In the genomic region with DNA sequence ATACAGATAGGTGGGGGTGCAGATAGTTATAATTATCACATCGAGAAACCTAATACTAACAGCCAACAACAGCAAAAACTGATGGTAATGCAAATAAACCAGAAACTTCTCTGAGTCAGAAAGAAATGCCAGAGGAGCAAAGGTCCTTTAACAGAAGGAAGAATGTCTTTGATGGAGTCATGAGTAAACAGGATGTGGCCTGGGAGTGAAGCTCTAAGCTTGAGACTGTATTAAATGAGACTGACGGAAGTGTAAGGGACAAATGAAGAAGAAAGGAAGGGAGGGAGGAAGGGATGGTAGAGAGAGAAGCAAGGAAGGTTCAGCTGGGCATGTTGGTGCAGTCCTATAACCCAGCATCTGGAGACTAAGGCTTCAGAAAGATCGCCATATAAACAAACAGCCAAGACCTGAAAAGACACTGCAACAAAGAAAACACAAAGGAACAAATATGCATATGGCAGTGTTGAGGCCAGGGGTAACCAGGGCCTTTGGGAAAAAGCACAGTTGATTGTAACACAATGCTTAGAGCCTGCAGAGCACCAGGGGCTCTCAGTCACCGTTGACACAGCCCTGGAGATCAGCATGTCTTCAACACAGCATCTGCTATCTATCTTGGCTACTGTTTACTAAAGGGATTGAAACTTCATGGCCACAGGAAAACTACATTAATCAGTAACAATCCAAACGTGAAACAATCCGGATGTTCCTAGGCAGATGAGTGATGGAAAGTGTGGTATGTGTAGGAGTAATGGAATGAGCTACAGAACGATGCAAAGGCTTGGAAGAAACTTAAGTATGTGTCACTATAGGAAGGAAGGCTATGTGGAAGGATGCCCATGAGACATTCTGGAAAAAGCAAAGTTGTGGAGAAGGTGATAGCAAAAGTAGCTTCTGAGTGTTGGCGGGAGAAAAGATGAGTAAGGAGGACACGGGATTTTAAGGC, we compare ENCODE assay signal across 15 mouse cellular contexts.
DNase-seq lines count a peak whose midpoint lies in the region; ATAC-seq and TF ChIP-seq lines count a peak whose summit lies in the region.
"Had no signal": no experiment of that assay in that cellular context is flagged by ENCODE, and none has a peak within 500 bp of the region (broad histone marks: within the 10 kb centered on the region; RNA-seq: fewer than 3 reads in every experiment).

No protein-coding gene starts in this region.

- H3K4me1 ChIP-seq in intestine, embryonic 14.5 days (replicated peaks; ENCODE audit: control insufficient read depth, insufficient read depth, low read length): peaks cover 14% of the 10 kb centered on the region
- H3K4me1 ChIP-seq in intestine, postnatal 0 days (replicated peaks; ENCODE audit: control insufficient read depth, insufficient read depth, low read length): no peaks in the 10 kb centered on the region
- peaks cover 9% of the 10 kb centered on the region; the same call in 1 of the 2 replicates for H3K4me1 ChIP-seq in lung, embryonic 16.5 days (replicated peaks; ENCODE audit: control insufficient read depth, insufficient read depth, low read length)
- H3K4me1 ChIP-seq: embryonic facial prominence, embryonic 15.5 days had no signal

- H3K27me3 ChIP-seq in intestine, embryonic 14.5 days (replicated peaks; ENCODE audit: control insufficient read depth, insufficient read depth, low read length): no peaks in the 10 kb centered on the region
- no peaks in the 10 kb centered on the region for H3K27me3 ChIP-seq in intestine, postnatal 0 days (replicated peaks; ENCODE audit: control insufficient read depth, insufficient read depth, low read length)
- no peaks in the 10 kb centered on the region for H3K27me3 ChIP-seq in lung, embryonic 16.5 days (ENCODE audit: control insufficient read depth, insufficient read depth, low read depth, low read length)
- H3K27me3 ChIP-seq: embryonic facial prominence, embryonic 15.5 days had no signal

- no peak overlapping the region for H3K9ac ChIP-seq in intestine, embryonic 14.5 days (ENCODE audit: low read length)
- H3K9ac ChIP-seq in intestine, postnatal 0 days (ENCODE audit: low read depth, low read length): no peak overlapping the region
- H3K9ac ChIP-seq in lung, embryonic 16.5 days (ENCODE audit: low read length): no peak overlapping the region
- H3K9ac ChIP-seq: embryonic facial prominence, embryonic 15.5 days had no signal

- no peak for DNase-seq in intestine, embryonic 14.5 days (ENCODE audit: low spot score)
- DNase-seq in lung, postnatal 14 days: no peak
- peak; percentile 38 for DNase-seq in yolk sac, embryonic 10.5 days (ENCODE audit: low spot score)
- DNase-seq in gastrocnemius, adult 8-10 months (ENCODE audit: low spot score in 2 of 2): no peak
- DNase-seq in adrenal gland, adult 2 months: no peak
- DNase-seq: adrenal gland, postnatal 14 days; cerebellum, postnatal 14 days; heart, postnatal 4 days; thymus, postnatal 25 days had no signal

- H3K27ac ChIP-seq in intestine, embryonic 14.5 days (ENCODE audit: low read depth): peak overlapping the region; percentile 22
- no peak overlapping the region for H3K27ac ChIP-seq in intestine, postnatal 0 days (ENCODE audit: low read depth, low read length)
- peak overlapping the region; percentile 90 for H3K27ac ChIP-seq in lung, embryonic 16.5 days (ENCODE audit: low read length)
- H3K27ac ChIP-seq: embryonic facial prominence, embryonic 15.5 days; left cerebral cortex, adult 2 months had no signal

- WGBS in intestine, embryonic 14.5 days: 45% methylated on average over 9 of the region's 9 CpGs
- 41% methylated on average over 9 of the region's 9 CpGs for WGBS in intestine, postnatal 0 days
- WGBS in lung, embryonic 16.5 days: 30% methylated on average over 9 of the region's 9 CpGs

- ATAC-seq in intestine, embryonic 14.5 days (replicated peaks; ENCODE audit: low FRiP score, low TSS enrichment, low read depth): no peak
- ATAC-seq in intestine, postnatal 0 days: no peak
- peak; percentile 77 for ATAC-seq in lung, embryonic 16.5 days (ENCODE audit: low read depth)
- ATAC-seq in inflammation-experienced regulatory T-cells, adult 6 months: peak; percentile 41
- ATAC-seq: CD4-positive, CD25-positive, alpha-beta regulatory T cell, adult 4 months had no signal

- no peaks in the 10 kb centered on the region for H3K36me3 ChIP-seq in intestine, embryonic 14.5 days (ENCODE audit: control insufficient read depth, insufficient read depth, low read length)
- no peaks in the 10 kb centered on the region for H3K36me3 ChIP-seq in intestine, postnatal 0 days (ENCODE audit: control insufficient read depth, insufficient read depth)
- no peaks in the 10 kb centered on the region for H3K36me3 ChIP-seq in lung, embryonic 16.5 days (ENCODE audit: control insufficient read depth, insufficient read depth, low read length)
- H3K36me3 ChIP-seq: embryonic facial prominence, embryonic 15.5 days had no signal

- no peaks in the 10 kb centered on the region for H3K9me3 ChIP-seq in intestine, embryonic 14.5 days (ENCODE audit: control insufficient read depth, low read length)
- H3K9me3 ChIP-seq in intestine, postnatal 0 days (ENCODE audit: control insufficient read depth): no peaks in the 10 kb centered on the region
- H3K9me3 ChIP-seq in lung, embryonic 16.5 days (ENCODE audit: control insufficient read depth, low read length): no peaks in the 10 kb centered on the region
- H3K9me3 ChIP-seq: embryonic facial prominence, embryonic 15.5 days had no signal

- TF ChIP-seq CTCF in intestine, postnatal 0 days (IDR thresholded peaks at IDR 0.05; ENCODE audit: low read depth): no peak

- H3K4me3 ChIP-seq in intestine, embryonic 14.5 days (ENCODE audit: low read depth, low read length): no peak overlapping the region
- H3K4me3 ChIP-seq in intestine, postnatal 0 days (ENCODE audit: low read depth, low read length): no peak overlapping the region
- H3K4me3 ChIP-seq in lung, embryonic 16.5 days (ENCODE audit: low read length): no peak overlapping the region
- H3K4me3 ChIP-seq: embryonic facial prominence, embryonic 15.5 days; left cerebral cortex, adult 2 months had no signal

- H3K4me2 ChIP-seq in intestine, embryonic 14.5 days (ENCODE audit: low read length): no peak overlapping the region
- no peak overlapping the region for H3K4me2 ChIP-seq in intestine, postnatal 0 days (replicated peaks; ENCODE audit: low read depth)
- no peak overlapping the region for H3K4me2 ChIP-seq in lung, embryonic 16.5 days (ENCODE audit: low read depth, low read length)
- H3K4me2 ChIP-seq: embryonic facial prominence, embryonic 15.5 days had no signal

Comparison
In these comparisons a context has a peak if more than half of its experiments do, and no peak if none do; other contexts are left out.
1. ATAC-seq: peak in lung, embryonic 16.5 days (single experiment) and inflammation-experienced regulatory T-cells, adult 6 months (single experiment); none in intestine, embryonic 14.5 days (single experiment) and intestine, postnatal 0 days (single experiment).